Mouse (Mus musculus): ENCODE measurements around the gene Nsun5.
"Not testable (repeated sequence)": the region's sequence is repeated elsewhere in the genome, so short reads cannot be mapped to it uniquely, and the experiment has no call there.

Nsun5 gene

GRCm38 (mm10) chr5:135369787-135370654 lies at the start of gene Nsun5:
Gene Nsun5, plus strand, starts transcription at chr5:135369953.
- peak; percentile 93 for DNase-seq (ENCODE audit: low spot score)

- no peak for DNase-seq (ENCODE audit: low spot score)
These were observed 47.6 kb upstream of the Nsun5 start for GRCm38 (mm10) chr5:135322197-135322596.

GRCm38 (mm10) chr5:135326121-135326659 lies 43.6 kb upstream of the Nsun5 start:
- DNase-seq (ENCODE audit: low spot score): no peak

- no peak for DNase-seq (ENCODE audit: low spot score)
These were observed 40.3 kb upstream of the Nsun5 start for GRCm38 (mm10) chr5:135329471-135329870.

GRCm38 (mm10) chr5:135330201-135330600 lies 39.6 kb upstream of the Nsun5 start:
- DNase-seq (ENCODE audit: low spot score): no peak

- no peak for DNase-seq (ENCODE audit: low spot score)
These were observed 38.6 kb upstream of the Nsun5 start for GRCm38 (mm10) chr5:135331161-135331560.

GRCm38 (mm10) chr5:135337575-135337974 lies 32.2 kb upstream of the Nsun5 start:
- DNase-seq (ENCODE audit: low spot score): no peak

GRCm38 (mm10) chr5:135345989-135346388 lies 23.8 kb upstream of the Nsun5 start:
- no peak for DNase-seq (ENCODE audit: low spot score)

GRCm38 (mm10) chr5:135346430-135346829 lies 23.3 kb upstream of the Nsun5 start:
- DNase-seq (ENCODE audit: low spot score): no peak

GRCm38 (mm10) chr5:135347511-135348011 lies 22.2 kb upstream of the Nsun5 start:
- no peak for DNase-seq (ENCODE audit: low spot score)

- no peak for DNase-seq (ENCODE audit: low spot score)
These were observed 19.9 kb upstream of the Nsun5 start, which contains the start of gene Fkbp6 for GRCm38 (mm10) chr5:135349862-135350261. Gene Fkbp6, minus strand, starts transcription at chr5:135350044.

- no peak for DNase-seq (ENCODE audit: low spot score)
These were observed 18.1 kb upstream of the Nsun5 start for GRCm38 (mm10) chr5:135351606-135352005.

GRCm38 (mm10) chr5:135352995-135353394 lies 16.8 kb upstream of the Nsun5 start, which contains the start of gene Trim50:
Gene Trim50, plus strand, starts transcription at chr5:135353295.
- DNase-seq (ENCODE audit: low spot score): no peak

GRCm38 (mm10) chr5:135353564-135353963 lies 16.2 kb upstream of the Nsun5 start:
- DNase-seq (ENCODE audit: low spot score): no peak

GRCm38 (mm10) chr5:135356090-135356489 lies 13.7 kb upstream of the Nsun5 start:
- no peak for DNase-seq (ENCODE audit: low spot score)

- no peak for DNase-seq (ENCODE audit: low spot score)
These were observed 12.2 kb upstream of the Nsun5 start for GRCm38 (mm10) chr5:135357556-135357955.

GRCm38 (mm10) chr5:135359772-135360171 lies 10.0 kb upstream of the Nsun5 start:
- DNase-seq (ENCODE audit: low spot score): no peak

- DNase-seq (ENCODE audit: low spot score): no peak
These were observed 7.2 kb upstream of the Nsun5 start for GRCm38 (mm10) chr5:135362572-135362971.

GRCm38 (mm10) chr5:135363540-135363939 lies 6.2 kb upstream of the Nsun5 start:
- DNase-seq (ENCODE audit: low spot score): no peak

GRCm38 (mm10) chr5:135367841-135368240 lies 1.9 kb upstream of the Nsun5 start:
- DNase-seq (ENCODE audit: low spot score): no peak

GRCm38 (mm10) chr5:135368312-135368711 lies 1.4 kb upstream of the Nsun5 start:
- no peak for DNase-seq (ENCODE audit: low spot score)

- not testable (repeated sequence) for DNase-seq (ENCODE audit: low spot score)
These were observed 557 bp upstream of the Nsun5 start for GRCm38 (mm10) chr5:135369196-135369595.

- DNase-seq (ENCODE audit: low spot score): no peak
These were observed 1.4 kb downstream of the Nsun5 start for GRCm38 (mm10) chr5:135371195-135371594.
